Mouse (Mus musculus) adrenal gland, postnatal 4 days (tissue): ENCODE data around the gene Gpr34. TPM values are rescaled to one million over a fixed set of nuclear protein-coding genes. Genes with fewer than 3 reads are reported as not detected.

Experiments
- DNase-seq, 2 experiments: peaks; one replicate each; pipeline ENCODE4 v3.0.0; 2021 to 2022; ENCODE audit warnings: low spot score in 2 of 2, mixed read lengths in 2 of 2
- microRNA-seq: library from miRNA; unstranded; fragments of <30 nt; microRNA quantifications from one replicate; pipeline ENCODE4 v1.2.0, GENCODE M21; 2021
- total RNA-seq, 2 experiments: library from RNA; stranded (reverse); gene quantifications; 2 replicates each; pipeline ENCODE4 v1.2.3; 2021

Gene Gpr34
- total RNA-seq, 2 experiments from 2014 or later: 1.5 to 2.1 TPM

DNA sequence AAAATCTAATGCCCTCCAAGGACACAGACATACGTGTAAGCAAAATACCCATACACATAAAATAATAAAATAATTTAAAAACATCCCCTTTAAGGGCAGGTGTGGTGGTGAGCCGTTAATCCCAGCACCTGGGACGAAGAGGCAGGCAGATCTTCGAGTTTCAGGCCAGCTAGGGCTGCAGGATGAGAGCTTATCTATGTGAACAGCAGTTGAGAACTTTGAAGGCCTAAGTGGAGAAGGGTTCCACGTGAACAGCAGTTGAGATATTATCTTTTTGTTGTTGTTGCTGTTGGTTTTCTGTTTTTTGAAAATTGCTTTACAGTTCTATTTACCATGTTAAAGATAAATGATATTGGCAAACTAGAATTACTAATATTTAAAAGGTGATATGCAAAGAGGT, 37.0 kb downstream of the Gpr34 start:
- DNase-seq: no peak

DNA sequence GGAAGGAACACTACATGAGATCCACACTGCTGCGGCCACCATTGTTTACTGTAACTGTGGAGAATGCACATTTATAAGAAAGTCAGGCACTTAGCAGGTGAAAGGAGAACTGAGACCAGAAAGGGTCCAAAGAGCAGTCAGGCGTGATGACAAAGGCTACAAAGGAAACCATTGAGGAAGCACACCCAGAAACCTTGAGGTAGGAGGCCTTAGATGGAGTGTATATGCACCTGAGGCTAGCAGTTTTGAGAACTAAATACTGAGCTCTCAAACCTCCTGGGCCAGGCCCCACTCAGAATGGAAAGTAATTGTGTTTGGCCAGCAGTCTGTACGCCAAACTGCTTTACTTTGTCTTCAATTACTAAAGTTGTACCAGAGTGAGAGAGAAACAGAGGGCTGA, 38.5 kb downstream of the Gpr34 start:
- DNase-seq: no peak

DNA sequence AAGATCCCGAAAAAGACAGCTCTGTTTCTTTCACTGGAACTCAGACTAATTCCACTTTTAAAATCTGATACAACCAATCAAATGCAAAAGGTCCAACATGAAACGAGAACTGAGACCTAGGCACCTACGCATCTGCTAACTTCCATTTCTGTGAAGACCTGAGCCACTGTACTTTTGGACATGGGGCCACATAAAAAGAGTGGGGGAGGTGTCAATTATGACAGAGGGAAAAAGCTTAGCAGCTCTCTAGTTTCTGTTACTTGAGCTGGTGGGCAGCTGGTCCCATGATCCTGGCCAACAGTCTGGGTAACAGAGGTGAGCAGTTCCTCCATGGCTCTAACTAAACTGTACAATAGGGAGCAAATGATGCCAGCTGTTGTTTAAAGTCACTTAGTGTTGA, 41.1 kb downstream of the Gpr34 start:
- no peak for DNase-seq

DNA sequence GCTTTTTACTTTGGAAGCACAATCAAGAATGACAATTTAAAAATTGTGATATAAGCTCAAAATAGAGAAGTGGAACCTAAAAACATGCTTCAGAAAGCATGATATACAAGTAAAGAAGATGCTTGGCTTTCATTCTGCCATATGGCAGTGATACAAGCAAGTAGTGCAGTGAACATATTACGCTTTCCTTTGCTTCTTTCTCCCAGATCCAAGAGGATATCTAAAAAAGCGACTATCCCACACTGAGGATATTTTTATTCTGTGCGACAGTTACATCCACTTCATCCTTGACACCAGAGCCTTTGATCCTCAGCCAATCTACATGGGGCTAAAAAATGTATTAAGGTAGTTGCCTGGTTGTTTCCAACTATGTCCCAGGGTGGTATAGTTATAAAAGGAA, 49.9 kb downstream of the Gpr34 start:
- no peak for DNase-seq

DNA sequence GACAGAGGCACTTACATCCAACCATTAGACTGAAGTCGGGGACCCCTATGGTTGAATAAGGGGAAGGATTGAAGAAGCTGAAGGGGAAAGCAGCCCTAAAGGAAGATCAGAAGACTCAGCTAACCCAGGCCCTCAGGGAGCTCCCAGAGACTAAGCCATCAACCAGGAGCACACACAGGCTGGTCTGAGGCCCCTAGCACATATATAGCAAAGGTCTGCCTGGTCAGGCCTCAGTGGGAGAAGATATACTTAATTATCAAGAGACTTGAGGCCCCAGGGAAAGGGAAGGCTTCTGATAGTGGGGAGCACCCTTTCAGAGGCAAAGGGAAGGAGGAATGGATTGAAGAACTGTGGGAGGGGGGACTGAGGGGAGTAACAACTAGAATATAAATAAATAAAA, 54.7 kb downstream of the Gpr34 start:
- DNase-seq: no peak

GRCm38 (mm10) chrX:13688356-13688755, 56.5 kb downstream of the Gpr34 start:
- DNase-seq: no peak

Small RNA genes within 50 kb of the gene (microRNA-seq; reads per million reads assigned to microRNA genes)
- gene Gm25246: not detected

Other genes with a start within 250 kb of the Gpr34 start
- under 1 TPM; 0.22 to 0.25 TPM for gene Nyx, start 166.0 kb upstream of the Gpr34 start, total RNA-seq
- not detected for gene Gpr82, start 29.3 kb downstream of the Gpr34 start, total RNA-seq
- 10 to 100 TPM; 47.6 to 48.8 TPM for gene Cask, start 219.3 kb downstream of the Gpr34 start, total RNA-seq